Mouse (Mus musculus) cortical plate, adult 2 months (tissue): ENCODE data around the gene Pcp4l1. TPM values are rescaled to one million over a fixed set of nuclear protein-coding genes. Genes with fewer than 3 reads are reported as not detected.
A peak's percentile ranks its signal among the peaks of the same experiment; 100 is the strongest.
"Not testable (repeated sequence)": the region's sequence is repeated elsewhere in the genome, so short reads cannot be mapped to it uniquely, and the experiment has no call there.

Experiments used
- H3K27ac ChIP-seq: fragments of 200-500 bp; 2 replicates; pipeline ENCODE4 v1.5.1; 2012; ENCODE audit warnings: low read length, control low read depth, inconsistent platforms; ENCODE audit not compliant: insufficient read depth
- H3K4me1 ChIP-seq: fragments of 200-500 bp; 2 replicates; pipeline ENCODE4 v1.6.1; 2011; ENCODE audit warnings: low read length; ENCODE audit not compliant: control insufficient read depth, insufficient read depth
- H3K4me3 ChIP-seq: fragments of 200-500 bp; 2 replicates; pipeline ENCODE4 v1.5.1; 2011; ENCODE audit warnings: mild to moderate bottlenecking, low read length, control low read depth; ENCODE audit not compliant: insufficient read depth
- CTCF ChIP-seq: fragments of 200-500 bp; IDR thresholded peaks from 2 replicates; pipeline ENCODE4 v1.5.1; 2011; ENCODE audit warnings: mild to moderate bottlenecking, control low read depth, low read length; ENCODE audit not compliant: insufficient read depth; ENCODE audit errors: extremely low read depth
- POLR2A ChIP-seq: fragments of 200-500 bp; IDR thresholded peaks from 2 replicates; pipeline ENCODE4 v1.6.1; 2011; ENCODE audit warnings: mild to moderate bottlenecking, low read length, control low read depth; ENCODE audit not compliant: insufficient read depth; ENCODE audit errors: extremely low read depth
- polyA plus RNA-seq: library from polyadenylated mRNA; depleted of rRNA; stranded (reverse); fragments of >200 nt; gene quantifications from 2 replicates; pipeline ENCODE4 v1.2.3, GENCODE M21; 2012; rRNA removed

Pcp4l1 gene
- polyA plus RNA-seq = 109 and 168 TPM in 2 replicates

DNA sequence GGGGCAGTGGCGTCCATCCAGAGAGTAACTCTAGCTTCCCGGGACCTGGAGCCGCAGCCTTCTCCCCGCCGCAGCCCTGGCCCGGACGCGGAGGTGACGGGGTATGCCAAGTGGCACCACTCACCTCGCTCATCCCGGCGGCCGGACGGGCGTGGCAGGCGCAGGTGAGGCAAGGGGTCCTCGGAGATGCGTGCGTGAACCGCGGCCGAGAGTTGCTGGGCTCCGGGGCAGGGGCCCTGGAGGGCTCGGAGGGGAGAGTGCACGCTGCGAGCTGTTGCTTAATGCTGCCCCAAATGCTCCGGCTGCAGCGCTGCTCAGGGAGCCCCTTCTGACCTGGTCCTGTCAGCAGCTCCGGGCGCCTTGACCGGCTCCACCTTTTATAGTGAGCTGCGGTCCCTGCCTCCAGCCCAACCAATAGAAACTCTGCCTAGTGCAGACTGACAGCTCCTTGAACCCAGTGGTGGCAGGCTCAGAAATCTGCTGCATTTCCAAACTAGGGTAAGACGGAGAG lies at the start of gene Pcp4l1:
Gene Pcp4l1 (minus strand): TSS at position 382 of the 511 bp plus-strand sequence.
- Histone ChIP-seq H3K27ac (no peak within 1 kb of the TSS), H3K4me1 (no peaks in the 10 kb centered on the region), H3K4me3 (peak within 1 kb of the TSS; percentile 54)
- TF ChIP-seq POLR2A = peak; percentile 68
- no peak for TF ChIP-seq CTCF

DNA sequence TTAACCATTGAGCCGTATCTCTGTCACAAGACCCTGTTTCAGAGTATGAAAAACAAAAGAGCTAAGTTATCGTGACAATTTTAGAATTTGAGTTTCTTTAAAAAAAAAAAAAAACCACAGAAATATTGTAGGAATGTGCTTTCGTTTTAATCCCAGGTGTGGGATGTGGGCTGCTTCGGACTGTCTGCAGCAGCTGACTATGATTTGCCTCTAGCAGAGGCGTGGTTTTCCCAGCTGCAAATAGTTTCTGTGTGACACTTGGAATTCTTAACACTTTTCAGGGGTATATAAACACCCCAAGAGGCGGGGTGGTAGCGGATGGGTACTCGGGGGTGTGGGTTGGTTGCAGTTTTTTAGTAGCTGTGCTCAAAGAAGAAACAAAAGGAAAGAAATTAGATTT lies 49.3 kb upstream of the Pcp4l1 start:
- Histone ChIP-seq H3K4me3 (no peak overlapping the region), H3K27ac (no peak overlapping the region), H3K4me1 (peaks cover 2% of the 10 kb centered on the region; the same call in 1 of the 2 replicates)
- TF ChIP-seq POLR2A = no peak

DNA sequence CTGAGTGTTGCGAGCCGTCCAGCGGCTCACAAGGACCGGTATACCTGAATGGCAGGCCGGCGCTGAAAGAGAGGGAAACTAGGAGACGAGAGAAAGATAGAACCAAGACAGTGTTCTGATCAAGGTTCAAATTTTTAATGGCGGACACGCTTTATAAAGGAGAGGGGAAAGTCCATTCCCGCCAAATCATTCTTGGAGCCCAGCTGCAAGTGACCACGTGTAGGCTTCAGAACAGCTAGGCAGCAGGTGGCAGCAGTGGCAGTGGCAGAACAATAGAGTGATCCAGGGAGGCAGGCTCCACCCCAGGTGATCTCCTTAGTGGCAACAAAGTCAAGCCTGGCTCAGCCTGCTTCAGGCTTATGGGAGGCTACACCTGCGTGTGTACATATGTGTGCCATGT lies 45.9 kb upstream of the Pcp4l1 start:
- not testable (repeated sequence) for H3K4me3 ChIP-seq, H3K4me1 ChIP-seq, H3K27ac ChIP-seq

DNA sequence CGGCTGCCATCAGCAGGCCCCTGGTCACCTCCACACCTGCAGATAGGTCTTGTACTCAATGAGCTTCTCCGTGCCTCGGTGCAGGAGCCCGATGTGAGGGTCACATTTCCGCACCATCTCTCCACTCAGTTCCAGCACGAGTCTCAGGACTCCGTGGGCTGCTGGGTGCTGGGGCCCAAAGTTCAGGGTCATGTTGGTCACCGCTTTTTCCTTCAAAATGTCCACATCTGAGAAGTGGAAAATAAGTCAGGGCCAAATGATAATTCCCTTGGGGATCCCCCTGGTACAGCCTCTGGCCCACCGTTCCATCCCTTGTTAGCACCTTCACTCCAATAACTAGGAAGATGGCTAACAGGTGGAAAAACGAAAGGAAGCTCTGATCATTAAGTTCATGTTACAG lies 44.8 kb upstream of the Pcp4l1 start:
- Histone ChIP-seq H3K4me1 (peaks cover 2% of the 10 kb centered on the region; the same call in 1 of the 2 replicates), H3K27ac (no peak overlapping the region), H3K4me3 (no peak overlapping the region)
- TF ChIP-seq CTCF (no peak), POLR2A (no peak)

DNA sequence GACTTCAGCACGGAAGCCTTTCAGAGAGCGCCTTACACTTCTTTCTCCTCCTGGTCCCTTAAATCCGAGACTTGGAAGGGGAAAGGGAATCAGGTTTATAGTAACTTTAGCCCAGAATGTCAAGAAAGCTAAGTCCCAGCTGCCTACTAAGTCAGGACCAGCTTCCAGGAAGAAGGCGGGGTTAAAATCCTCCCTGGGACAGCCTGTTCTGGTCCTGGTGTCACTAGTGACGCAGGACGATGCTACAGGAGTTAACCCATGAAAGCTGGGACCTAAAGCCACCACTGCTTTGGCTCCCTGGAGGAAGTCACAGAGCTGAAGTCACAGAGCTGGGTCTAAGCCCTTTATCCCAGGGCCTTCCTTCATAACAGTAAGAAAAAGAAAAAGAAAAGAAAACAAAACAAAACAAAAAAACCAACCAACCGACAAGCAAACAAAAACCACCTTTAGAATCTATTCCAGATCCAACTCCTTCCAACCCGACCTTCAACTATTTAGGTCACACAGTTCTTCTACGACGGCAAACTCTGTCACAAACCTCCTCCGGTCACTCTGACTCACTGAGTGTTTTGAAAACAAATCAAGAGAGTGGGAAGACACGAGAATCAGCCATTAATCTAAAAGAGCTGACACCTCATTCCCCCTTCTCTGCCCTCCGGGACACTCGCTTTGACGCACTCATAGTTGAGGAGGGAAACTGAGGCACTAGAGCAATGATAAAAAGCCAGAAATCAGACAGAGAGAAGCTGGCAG lies 44.1 kb upstream of the Pcp4l1 start:
- H3K4me3 ChIP-seq = no peak overlapping the region
- TF ChIP-seq POLR2A = no peak
- no peak for TF ChIP-seq CTCF
- peaks cover 2% of the 10 kb centered on the region; the same call in 1 of the 2 replicates for H3K4me1 ChIP-seq
- H3K27ac ChIP-seq = no peak overlapping the region

DNA sequence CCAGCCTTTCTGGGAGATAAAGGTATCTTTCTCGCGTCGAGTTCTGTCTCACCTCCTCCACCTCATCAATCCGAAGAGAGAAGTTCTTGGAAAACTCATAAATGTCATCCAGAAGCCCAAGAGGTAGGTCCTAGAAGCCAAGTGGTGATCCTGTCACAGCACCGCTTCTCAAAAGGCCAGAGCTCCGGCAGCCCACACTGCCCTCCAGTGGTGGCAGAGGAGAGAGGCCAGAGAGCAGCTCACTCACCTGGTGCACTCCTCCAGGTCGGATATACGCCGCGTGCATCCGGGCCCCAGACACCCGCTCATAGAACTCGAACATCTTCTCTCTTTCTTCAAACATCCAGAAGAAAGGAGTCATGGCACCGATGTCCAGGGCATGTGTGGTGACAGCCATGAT lies 42.4 kb upstream of the Pcp4l1 start:
- H3K27ac ChIP-seq = no peak overlapping the region
- H3K4me1 ChIP-seq = no peaks in the 10 kb centered on the region; the same call in 1 of the 2 replicates
- TF ChIP-seq CTCF (peak; percentile 51), POLR2A (no peak)
- no peak overlapping the region for H3K4me3 ChIP-seq

DNA sequence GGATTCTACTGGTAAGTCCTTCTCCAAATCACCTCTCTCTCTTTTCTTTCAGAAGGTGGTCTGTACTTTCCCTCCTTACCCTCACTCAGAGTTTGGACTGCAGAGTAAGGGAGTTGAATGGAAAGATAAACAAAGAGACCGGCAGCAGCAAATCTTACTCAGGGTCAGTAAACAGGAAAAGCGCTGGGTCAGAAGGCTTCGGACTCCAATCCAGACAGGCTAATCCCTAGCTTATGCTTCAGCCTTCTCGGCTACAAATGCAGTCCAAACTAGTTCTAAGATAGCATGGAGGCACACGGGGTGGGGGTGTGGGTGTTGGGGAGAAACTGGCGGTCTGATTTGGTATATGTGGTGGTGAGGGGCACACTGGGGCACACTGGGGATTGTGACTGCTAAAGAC lies 41.4 kb upstream of the Pcp4l1 start:
- no peaks in the 10 kb centered on the region for H3K4me1 ChIP-seq
- H3K27ac ChIP-seq = no peak overlapping the region
- no peak overlapping the region for H3K4me3 ChIP-seq
- TF ChIP-seq CTCF = no peak
- TF ChIP-seq POLR2A = no peak

DNA sequence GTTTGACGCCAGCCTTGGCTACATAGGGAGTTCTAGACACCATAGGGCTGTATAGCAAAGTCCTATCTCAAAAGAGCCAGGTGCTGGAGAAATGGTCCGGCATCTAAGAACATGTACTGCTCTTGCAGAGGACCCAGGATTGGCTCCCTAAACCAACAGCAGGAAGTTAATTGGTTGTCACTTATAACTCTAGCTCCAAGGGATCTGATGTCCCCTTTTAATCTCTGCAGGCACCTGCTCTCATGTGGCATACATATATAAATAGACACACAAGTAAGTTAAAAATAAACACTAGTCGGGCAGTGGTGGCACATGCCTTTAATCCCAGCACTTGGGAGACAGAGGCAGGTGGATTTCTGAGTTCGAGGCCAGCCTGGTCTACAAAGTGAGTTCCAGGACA lies 39.7 kb upstream of the Pcp4l1 start:
- no peak for TF ChIP-seq POLR2A
- Histone ChIP-seq H3K4me1 (no peaks in the 10 kb centered on the region), H3K27ac (no peak overlapping the region), H3K4me3 (no peak overlapping the region)

DNA sequence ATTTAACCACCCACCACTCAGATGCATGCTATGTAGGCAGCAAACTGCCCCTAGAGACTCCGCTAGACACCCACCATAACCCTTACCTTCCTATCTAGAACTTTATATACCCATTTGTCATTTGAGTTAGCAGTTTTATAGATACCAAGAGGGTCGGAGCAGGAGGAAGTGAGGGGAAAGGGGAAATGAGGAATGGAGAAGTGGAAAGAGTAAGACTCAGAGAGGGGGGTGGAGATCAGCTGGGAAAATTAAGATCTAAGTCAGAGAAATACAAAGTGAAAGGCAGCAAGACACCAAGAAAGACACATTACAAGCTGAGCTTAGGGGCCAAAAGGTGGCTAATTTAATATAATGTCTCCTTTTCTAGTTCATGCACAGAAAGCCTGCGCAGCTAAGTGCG lies 38.5 kb upstream of the Pcp4l1 start:
- no peak overlapping the region for H3K27ac ChIP-seq
- no peaks in the 10 kb centered on the region for H3K4me1 ChIP-seq
- TF ChIP-seq POLR2A (no peak), CTCF (no peak)
- H3K4me3 ChIP-seq = no peak overlapping the region

DNA sequence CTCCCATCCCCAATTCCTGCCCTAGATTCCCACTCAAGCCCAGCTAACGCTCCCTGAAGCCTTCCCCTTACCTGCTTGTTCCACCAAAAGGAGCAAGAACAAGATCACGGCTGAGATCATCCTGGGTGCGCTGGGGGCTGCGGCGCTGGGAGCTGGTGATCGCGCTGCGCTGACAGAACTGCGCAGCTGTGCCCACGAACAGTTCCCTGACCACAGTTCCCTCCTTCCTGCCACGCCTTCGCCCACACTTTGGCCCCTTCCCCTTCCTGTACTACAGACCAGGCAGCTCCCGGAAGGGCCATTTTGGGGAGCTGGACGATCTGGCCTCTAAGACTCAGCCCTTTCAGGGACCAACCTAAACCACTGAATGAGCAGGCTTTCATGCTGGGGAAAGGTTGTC lies 38.1 kb upstream of the Pcp4l1 start, which contains the start of gene Fcer1g:
Gene Fcer1g (minus strand): TSS at position 240 of the 400 bp plus-strand sequence.
- no peak within 1 kb of the TSS for H3K27ac ChIP-seq
- no peak within 1 kb of the TSS for H3K4me3 ChIP-seq
- TF ChIP-seq POLR2A = no peak
- no peaks in the 10 kb centered on the region for H3K4me1 ChIP-seq
